Mouse (Mus musculus) left cerebral cortex, postnatal 25 days (tissue): ENCODE measurements around the gene Kbtbd13. TPM values are rescaled to one million over a fixed set of nuclear protein-coding genes. Genes with fewer than 3 reads are reported as not detected.
"Not testable (repeated sequence)": the region's sequence is repeated elsewhere in the genome, so short reads cannot be mapped to it uniquely, and the experiment has no call there.

ENCODE experiments used
- DNase-seq, 2 experiments: peaks; one replicate each; pipeline ENCODE4 v3.0.0; 2022; ENCODE audit warnings: low spot score in 2 of 2, mixed read lengths in 1 of 2
- intact Hi-C: fragments of 180-260 bp; cut with DNase I; formaldehyde crosslinking; loops from one replicate; pipeline ENCODE4 v1.15.1; 2025
- total RNA-seq, 2 experiments: library from RNA; stranded (reverse); gene quantifications; 2 replicates each; pipeline ENCODE4 v1.2.3; 2021

Kbtbd13 gene
- total RNA-seq, 2 experiments from 2014 or later: 0.11 to 0.32 TPM

GRCm38 (mm10) chr9:65360641-65361448 is 30.6 kb downstream of the Kbtbd13 start, which contains the start of gene Ubap1l:
TSS of gene Ubap1l (plus strand) at chr9:65361041.
- DNase-seq: no peak
- intact Hi-C loops: no loop called here

- intact Hi-C loops: no loop called here
- DNase-seq: no peak
These were observed 32.4 kb downstream of the Kbtbd13 start for GRCm38 (mm10) chr9:65358956-65359480.

- intact Hi-C loops: no loop called here
- no peak for DNase-seq
These were observed 34.5 kb downstream of the Kbtbd13 start for GRCm38 (mm10) chr9:65356971-65357370.

- intact Hi-C loops: no loop called here
- DNase-seq: no peak
These were observed 34.9 kb downstream of the Kbtbd13 start for GRCm38 (mm10) chr9:65356561-65356960.

GRCm38 (mm10) chr9:65353251-65353650 is 38.2 kb downstream of the Kbtbd13 start:
- no peak for DNase-seq
- intact Hi-C loops: no loop called here

- intact Hi-C loops: no loop called here
- DNase-seq: no peak
These were observed 44.2 kb downstream of the Kbtbd13 start for GRCm38 (mm10) chr9:65347112-65347850.

GRCm38 (mm10) chr9:65346476-65347111 is 44.9 kb downstream of the Kbtbd13 start:
- DNase-seq: peak; percentile 49 to 50
- intact Hi-C loops: no loop called here

GRCm38 (mm10) chr9:65345854-65346475 is 45.5 kb downstream of the Kbtbd13 start, which contains the start of gene Pdcd7:
TSS of gene Pdcd7 (plus strand) at chr9:65346104.
- peak; percentile 98 to 99 for DNase-seq
- intact Hi-C loops: no loop called here

GRCm38 (mm10) chr9:65345439-65345838 is 46.0 kb downstream of the Kbtbd13 start:
- intact Hi-C loops: not testable (repeated sequence)
- peak in 1 of 2 experiments; percentile 56 for DNase-seq

GRCm38 (mm10) chr9:65340414-65340813 is 51.0 kb downstream of the Kbtbd13 start:
- DNase-seq: no peak
- intact Hi-C loops: no loop called here

GRCm38 (mm10) chr9:65339146-65339545 is 52.3 kb downstream of the Kbtbd13 start:
- intact Hi-C loops: no loop called here
- no peak for DNase-seq

Other genes starting within 250 kb of the Kbtbd13 start
- 1 to 10 TPM; 3.3 to 3.6 TPM for gene Parp16, start 196.3 kb downstream of the Kbtbd13 start, total RNA-seq
- gene Cilp, start 126.5 kb downstream of the Kbtbd13 start, total RNA-seq: under 1 TPM; 0.07 to 0.09 TPM
- gene Clpx, start 97.4 kb downstream of the Kbtbd13 start, total RNA-seq: 10 to 100 TPM; 28.9 to 29.6 TPM
- 10 to 100 TPM; 28.0 to 29.1 TPM for gene Pdcd7, start 45.5 kb downstream of the Kbtbd13 start, total RNA-seq
- 1 to 10 TPM; 3.3 to 5.8 TPM for gene Ubap1l, start 30.6 kb downstream of the Kbtbd13 start, total RNA-seq
- gene Rasl12, start 6.9 kb upstream of the Kbtbd13 start, total RNA-seq: 1 to 10 TPM; 2.7 to 3.4 TPM
- gene Slc51b, start 31.3 kb upstream of the Kbtbd13 start, total RNA-seq: not detected
- 10 to 100 TPM; 17.4 to 19.2 TPM for gene Mtfmt, start 44.1 kb upstream of the Kbtbd13 start, total RNA-seq
- gene Spg21, start 69.3 kb upstream of the Kbtbd13 start, total RNA-seq: 10 to 100 TPM; 27.8 to 32.1 TPM
- 1 to 10 TPM; 2.8 to 3.7 TPM for gene Ankdd1a, start 128.5 kb upstream of the Kbtbd13 start, total RNA-seq
- gene Plekho2, start 188.4 kb upstream of the Kbtbd13 start, total RNA-seq: 10 to 100 TPM; 13.3 to 17.0 TPM
- under 1 TPM; 0.27 to 0.46 TPM for gene Pif1, start 195.5 kb upstream of the Kbtbd13 start, total RNA-seq
- 1 to 10 TPM; 2.2 to 3.2 TPM for gene Rbpms2, start 238.0 kb upstream of the Kbtbd13 start, total RNA-seq